Mouse (Mus musculus): ENCODE results near the gene Ctsw.

GRCm38 (mm10) chr19:5515840-5516777, 47.8 kb upstream of the Ctsw start:
- TF ChIP-seq CTCF (IDR thresholded peaks at IDR 0.05; ENCODE audit: control insufficient read depth, insufficient read depth, low read length) (no peak), POLR2A (IDR thresholded peaks at IDR 0.05; ENCODE audit: borderline replicate concordance, control insufficient read depth, low read depth, low read length) (no peak)

Measured in bone marrow, adult 2 months (tissue).